Mouse (Mus musculus) intestine, embryonic 15.5 days (tissue): ENCODE data around the gene Kantr. TPM values are rescaled to one million over a fixed set of nuclear protein-coding genes. Genes with fewer than 3 reads are reported as not detected.
"Not testable (repeated sequence)": the region's sequence is repeated elsewhere in the genome, so short reads cannot be mapped to it uniquely, and the experiment has no call there.

Source experiments
- ATAC-seq: fragments of 200-750 bp; cut with Nextera tagmentation; 2 replicates; pipeline ENCODE4 v1.8.0; 2017; ENCODE audit warnings: moderate TSS enrichment, moderate library complexity
- H3K27ac ChIP-seq: fragments of 300-500 bp; sonication (generic); 2 replicates; pipeline ENCODE4 v1.5.1; 2015; ENCODE audit warnings: mild to moderate bottlenecking, inconsistent platforms
- H3K27me3 ChIP-seq: fragments of 300-500 bp; sonication (generic); replicated peaks from 2 replicates; pipeline ENCODE4 v1.6.1; 2015; ENCODE audit warnings: inconsistent platforms
- H3K36me3 ChIP-seq: fragments of 300-500 bp; sonication (generic); 2 replicates; pipeline ENCODE4 v1.6.1; 2015; ENCODE audit warnings: inconsistent platforms
- H3K4me1 ChIP-seq: fragments of 300-500 bp; sonication (generic); replicated peaks from 2 replicates; pipeline ENCODE4 v1.6.1; 2015; ENCODE audit warnings: inconsistent platforms
- H3K4me2 ChIP-seq: fragments of 300-500 bp; sonication (generic); replicated peaks from 2 replicates; pipeline ENCODE4 v1.6.1; 2015; ENCODE audit warnings: mild to moderate bottlenecking, inconsistent platforms
- H3K4me3 ChIP-seq: fragments of 300-500 bp; sonication (generic); replicated peaks from 2 replicates; pipeline ENCODE4 v1.5.1; 2015; ENCODE audit warnings: inconsistent platforms
- H3K9ac ChIP-seq: fragments of 300-500 bp; sonication (generic); 2 replicates; pipeline ENCODE4 v1.6.1; 2015; ENCODE audit warnings: inconsistent platforms
- H3K9me3 ChIP-seq: fragments of 300-500 bp; sonication (generic); 2 replicates; pipeline ENCODE4 v1.6.1; 2016; ENCODE audit warnings: inconsistent platforms
- WGBS: fragments of 180-500 bp; shearing (Covaris S2); methylation state at CpG from one replicate; pipeline ENCODE4 v1.1.7; 2015; 5-methylcytosine and 5-hydroxymethylcytosine counted together
- polyA plus RNA-seq: library from polyadenylated mRNA; unstranded; fragments of >200 nt; fragmentation: Nextera tagmentation; extraction: Ambion mirVana; gene quantifications from 2 replicates; pipeline ENCODE4 v1.2.1, GENCODE M21; 2015

The Kantr gene
- polyA plus RNA-seq, 1 experiment from 2014 or later = 12.9 TPM

- not testable (repeated sequence) for H3K9me3 ChIP-seq, H3K36me3 ChIP-seq, H3K4me1 ChIP-seq, H3K27ac ChIP-seq, H3K27me3 ChIP-seq, H3K9ac ChIP-seq, ATAC-seq
- H3K4me2 ChIP-seq = peak overlapping the region; percentile 58
- H3K4me3 ChIP-seq = peak overlapping the region; percentile 27
- WGBS = 49% methylated on average over 4 of the region's 4 CpGs
Observed at GRCm38 (mm10) chrX:152336123-152336522, 8.8 kb upstream of the Kantr start.

- H3K36me3 ChIP-seq, H3K27ac ChIP-seq, H3K9ac ChIP-seq, H3K4me3 ChIP-seq, ATAC-seq, H3K4me1 ChIP-seq, H3K27me3 ChIP-seq, H3K9me3 ChIP-seq, H3K4me2 ChIP-seq: not testable (repeated sequence)
Observed at GRCm38 (mm10) chrX:152329400-152329799, 2.1 kb upstream of the Kantr start.

- H3K4me2 ChIP-seq = peak overlapping the region; percentile 59
- WGBS = 24% methylated on average over 8 of the region's 8 CpGs
- H3K9ac ChIP-seq = no peak overlapping the region
Observed at GRCm38 (mm10) chrX:152327689-152328052, 376 bp upstream of the Kantr start.

GRCm38 (mm10) chrX:152323584-152323983 lies 3.7 kb downstream of the Kantr start:
- Histone ChIP-seq H3K4me2 (no peak overlapping the region), H3K4me1 (no peaks in the 10 kb centered on the region), H3K36me3 (no peaks in the 10 kb centered on the region), H3K27me3 (no peaks in the 10 kb centered on the region), H3K27ac (no peak overlapping the region), H3K4me3 (no peak overlapping the region), H3K9me3 (no peaks in the 10 kb centered on the region), H3K9ac (no peak overlapping the region)
- ATAC-seq = no peak
- WGBS = 87% methylated on average over 1 of the region's 1 CpGs

More at GRCm38 (mm10) chrX:152327689-152328052, 376 bp upstream of the Kantr start:
- Histone ChIP-seq H3K36me3 (no peaks in the 10 kb centered on the region), H3K27ac (peak overlapping the region; percentile 51), H3K9me3 (no peaks in the 10 kb centered on the region), H3K4me3 (peak overlapping the region; percentile 52), H3K4me1 (no peaks in the 10 kb centered on the region), H3K27me3 (no peaks in the 10 kb centered on the region)
- ATAC-seq = peak; percentile 37

- H3K27me3 ChIP-seq = no peaks in the 10 kb centered on the region
- H3K4me2 ChIP-seq = no peak overlapping the region
- H3K27ac ChIP-seq = no peak overlapping the region
- no peaks in the 10 kb centered on the region for H3K9me3 ChIP-seq
- no peaks in the 10 kb centered on the region for H3K36me3 ChIP-seq
- no peaks in the 10 kb centered on the region for H3K4me1 ChIP-seq
- no peak overlapping the region for H3K9ac ChIP-seq
- WGBS = 48% methylated on average over 2 of the region's 2 CpGs
- ATAC-seq = no peak
- no peak overlapping the region for H3K4me3 ChIP-seq
Observed at GRCm38 (mm10) chrX:152322776-152323175, 4.5 kb downstream of the Kantr start.

GRCm38 (mm10) chrX:152320535-152320934 lies 6.8 kb downstream of the Kantr start:
- ATAC-seq = no peak
- 75% methylated on average over 4 of the region's 4 CpGs for WGBS
- no peak overlapping the region for H3K4me3 ChIP-seq
- no peak overlapping the region for H3K4me2 ChIP-seq
- H3K9me3 ChIP-seq = no peaks in the 10 kb centered on the region
- no peaks in the 10 kb centered on the region for H3K4me1 ChIP-seq
- H3K27ac ChIP-seq = no peak overlapping the region
- H3K9ac ChIP-seq = no peak overlapping the region
- no peaks in the 10 kb centered on the region for H3K36me3 ChIP-seq
- no peaks in the 10 kb centered on the region for H3K27me3 ChIP-seq

- Histone ChIP-seq H3K9ac (no peak overlapping the region), H3K27me3 (no peaks in the 10 kb centered on the region), H3K27ac (no peak overlapping the region), H3K4me1 (no peaks in the 10 kb centered on the region), H3K4me3 (no peak overlapping the region), H3K4me2 (no peak overlapping the region), H3K36me3 (no peaks in the 10 kb centered on the region), H3K9me3 (no peaks in the 10 kb centered on the region)
- WGBS = 66% methylated on average over 2 of the region's 2 CpGs
- peak; percentile 34; the same call in 1 of the 2 replicates for ATAC-seq
Observed at GRCm38 (mm10) chrX:152307942-152308341, 19.4 kb downstream of the Kantr start.

GRCm38 (mm10) chrX:152307371-152307770 lies 19.9 kb downstream of the Kantr start:
- Histone ChIP-seq H3K4me3 (no peak overlapping the region), H3K9ac (no peak overlapping the region), H3K4me2 (no peak overlapping the region), H3K27me3 (no peaks in the 10 kb centered on the region), H3K4me1 (no peaks in the 10 kb centered on the region), H3K27ac (no peak overlapping the region), H3K9me3 (no peaks in the 10 kb centered on the region), H3K36me3 (no peaks in the 10 kb centered on the region)
- peak; percentile 58; the same call in 1 of the 2 replicates for ATAC-seq

- no peaks in the 10 kb centered on the region for H3K36me3 ChIP-seq
- WGBS = 75% methylated on average over 2 of the region's 2 CpGs
- H3K27ac ChIP-seq = no peak overlapping the region
- H3K9me3 ChIP-seq = no peaks in the 10 kb centered on the region
- no peaks in the 10 kb centered on the region for H3K4me1 ChIP-seq
- no peaks in the 10 kb centered on the region for H3K27me3 ChIP-seq
- no peak for ATAC-seq
- no peak overlapping the region for H3K9ac ChIP-seq
- H3K4me2 ChIP-seq = no peak overlapping the region
- no peak overlapping the region for H3K4me3 ChIP-seq
Observed at GRCm38 (mm10) chrX:152306224-152306623, 21.1 kb downstream of the Kantr start.

- H3K4me2 ChIP-seq, H3K27me3 ChIP-seq, H3K9ac ChIP-seq, H3K9me3 ChIP-seq, H3K4me3 ChIP-seq, H3K27ac ChIP-seq, H3K4me1 ChIP-seq, ATAC-seq, H3K36me3 ChIP-seq: not testable (repeated sequence)
- 43% methylated on average over 1 of the region's 1 CpGs for WGBS
Observed at GRCm38 (mm10) chrX:152287026-152287425, 40.3 kb downstream of the Kantr start.

GRCm38 (mm10) chrX:152284746-152285145 lies 42.5 kb downstream of the Kantr start:
- H3K36me3 ChIP-seq = no peaks in the 10 kb centered on the region
- no peaks in the 10 kb centered on the region for H3K9me3 ChIP-seq
- H3K4me3 ChIP-seq = no peak overlapping the region
- WGBS = 83% methylated on average over 3 of the region's 3 CpGs
- H3K9ac ChIP-seq = no peak overlapping the region
- no peak overlapping the region for H3K4me2 ChIP-seq
- no peak for ATAC-seq
- no peaks in the 10 kb centered on the region for H3K4me1 ChIP-seq
- no peaks in the 10 kb centered on the region for H3K27me3 ChIP-seq
- no peak overlapping the region for H3K27ac ChIP-seq

GRCm38 (mm10) chrX:152279384-152279783 lies 47.9 kb downstream of the Kantr start:
- ATAC-seq = no peak
- H3K4me2 ChIP-seq = no peak overlapping the region
- peaks cover 9% of the 10 kb centered on the region for H3K36me3 ChIP-seq
- H3K27me3 ChIP-seq = no peaks in the 10 kb centered on the region
- no peak overlapping the region for H3K27ac ChIP-seq
- H3K4me1 ChIP-seq = no peaks in the 10 kb centered on the region
- WGBS = 91% methylated on average over 6 of the region's 6 CpGs
- H3K4me3 ChIP-seq = no peak overlapping the region
- H3K9me3 ChIP-seq = no peaks in the 10 kb centered on the region
- H3K9ac ChIP-seq = no peak overlapping the region

GRCm38 (mm10) chrX:152271189-152271588 lies 56.1 kb downstream of the Kantr start:
- no peak for ATAC-seq
- 96% methylated on average over 11 of the region's 11 CpGs for WGBS

More at GRCm38 (mm10) chrX:152271189-152271588, 56.1 kb downstream of the Kantr start:
- Histone ChIP-seq H3K4me3 (no peak overlapping the region), H3K9me3 (no peaks in the 10 kb centered on the region), H3K27ac (no peak overlapping the region), H3K9ac (no peak overlapping the region), H3K4me2 (no peak overlapping the region), H3K27me3 (no peaks in the 10 kb centered on the region), H3K4me1 (no peaks in the 10 kb centered on the region), H3K36me3 (peaks cover 45% of the 10 kb centered on the region)
